Mouse (Mus musculus) ES-E14 (cell line): ENCODE measurements around the gene Smim26. TPM values are rescaled to one million over a fixed set of nuclear protein-coding genes. Genes with fewer than 3 reads are reported as not detected.
A peak's percentile ranks its signal among the peaks of the same experiment; 100 is the strongest.

Experiments used
- DNase-seq: peaks from one replicate; pipeline ENCODE4 v3.0.0-alpha.2; 2013; ENCODE audit warnings: low read depth, low spot score
- H3K27ac ChIP-seq: 2 replicates; pipeline ENCODE4 v1.5.1; 2012; ENCODE audit warnings: low read depth, mild to moderate bottlenecking, low read length, moderate library complexity, mixed read lengths; ENCODE audit not compliant: poor library complexity, insufficient read depth, severe bottlenecking
- H3K36me3 ChIP-seq: 2 replicates; pipeline ENCODE4 v1.6.1; 2012; ENCODE audit warnings: mild to moderate bottlenecking, low read length, moderate library complexity, mixed read lengths; ENCODE audit not compliant: control insufficient read depth, poor library complexity, insufficient read depth, severe bottlenecking
- H3K4me1 ChIP-seq, 2 experiments: fragments of 150-350 bp in 1 of 2; sonication (generic) in 1 of 2; 2 replicates each; pipeline ENCODE4 v1.6.1; 2012; ENCODE audit warnings: low read length in 2 of 2, mild to moderate bottlenecking in 1 of 2, mixed read lengths in 1 of 2; ENCODE audit not compliant: control insufficient read depth in 2 of 2, insufficient read depth in 2 of 2, poor library complexity in 1 of 2
- H3K4me3 ChIP-seq, 2 experiments: fragments of 150-350 bp in 1 of 2; sonication (generic) in 1 of 2; 2 replicates each; pipeline ENCODE4 v1.5.1; 2012; ENCODE audit warnings: low read length in 2 of 2, low read depth in 1 of 2, mild to moderate bottlenecking in 1 of 2, mixed read lengths in 1 of 2; ENCODE audit not compliant: insufficient read depth in 1 of 2, poor library complexity in 1 of 2, severe bottlenecking in 1 of 2
- H3K9ac ChIP-seq: 2 replicates; pipeline ENCODE4 v1.6.1; 2012; ENCODE audit warnings: low read depth, mild to moderate bottlenecking, low read length, mixed read lengths; ENCODE audit not compliant: poor library complexity, insufficient read depth, severe bottlenecking
- H3K9me3 ChIP-seq: fragments of 150-350 bp; sonication (generic); 2 replicates; pipeline ENCODE4 v1.6.1; 2012; ENCODE audit warnings: low read depth, mild to moderate bottlenecking, low read length; ENCODE audit not compliant: control insufficient read depth, insufficient read depth
- CHD2 ChIP-seq: IDR thresholded peaks from 2 replicates; pipeline ENCODE4 v1.6.1; 2014; ENCODE audit warnings: mild to moderate bottlenecking, low read depth, low read length, inconsistent platforms
- HCFC1 ChIP-seq: IDR thresholded peaks from 2 replicates; pipeline ENCODE4 v1.6.1; 2012; ENCODE audit warnings: low read length, inconsistent platforms, borderline replicate concordance; ENCODE audit not compliant: insufficient read depth
- MAFK ChIP-seq: IDR thresholded peaks from 2 replicates; pipeline ENCODE4 v1.6.1; 2014; ENCODE audit warnings: mild to moderate bottlenecking, low read depth, low read length, inconsistent platforms; ENCODE audit not compliant: insufficient read depth
- ZC3H11A ChIP-seq: IDR thresholded peaks from 2 replicates; pipeline ENCODE4 v1.6.1; 2012; ENCODE audit warnings: low read depth, mild to moderate bottlenecking, inconsistent platforms, low read length, borderline replicate concordance
- ZNF384 ChIP-seq: IDR thresholded peaks from 2 replicates; pipeline ENCODE4 v1.6.1; 2012; ENCODE audit warnings: low read depth, low read length, inconsistent platforms
- in situ Hi-C, 2 experiments: fragments of 600-800 bp; cut with MboI; formaldehyde crosslinking; loops; one replicate each; pipeline ENCODE4 v1.15.1; 2025; ENCODE audit warnings: low sequenced_read_pairs in 2 of 2, inconsistent platforms in 1 of 2; ENCODE audit not compliant: unreplicated experiment in 2 of 2
- total RNA-seq: library from RNA; depleted of rRNA; stranded (reverse); fragments of 300-350 nt; gene quantifications from 2 replicates; pipeline ENCODE4 v1.2.3, GENCODE M21; 2012; rRNA removed

Gene Smim26
- 35.6 and 35.7 TPM in 2 replicates for total RNA-seq

DNA sequence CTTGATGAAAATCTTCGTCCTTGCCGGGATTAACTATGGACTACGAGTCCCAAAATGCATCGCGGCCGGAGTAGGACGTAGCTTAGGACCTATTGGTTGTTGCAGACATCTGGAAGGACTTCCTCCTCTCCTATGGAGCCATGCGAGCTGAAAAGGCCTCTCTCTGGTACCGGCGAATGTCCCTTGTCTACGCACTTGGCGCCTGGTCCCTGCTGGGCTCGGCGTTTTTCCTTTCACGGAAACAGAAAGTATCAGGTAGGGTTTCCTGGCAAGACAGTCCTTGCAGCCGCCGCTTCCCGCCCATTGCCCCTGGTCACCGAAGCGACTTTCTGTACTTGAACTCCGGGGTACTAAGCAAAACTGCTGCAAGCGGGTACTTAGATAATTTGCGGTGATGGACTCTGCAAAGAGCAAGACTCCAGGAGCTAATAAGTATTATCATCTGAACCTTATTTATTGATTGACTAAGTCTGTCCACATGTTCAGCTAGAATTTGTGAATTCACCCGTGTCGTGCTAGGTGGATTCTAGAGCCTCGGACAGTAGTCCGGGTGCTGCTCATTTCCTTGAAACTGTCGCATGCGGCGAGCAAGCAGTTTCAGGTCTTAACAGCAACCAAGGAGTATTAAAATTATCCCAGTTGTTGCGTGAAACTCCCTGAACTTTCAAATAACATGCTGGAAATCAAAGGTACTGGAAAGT, at the start of gene Smim26:
Gene Smim26, plus strand, starts transcription at position 104 of the 701 bp plus-strand sequence.
- peak; percentile 63 for DNase-seq
- TF ChIP-seq ZNF384 (no peak), MAFK (no peak), ZC3H11A (no peak), HCFC1 (peak; percentile 90), CHD2 (no peak)
- no peaks in the 10 kb centered on the region for H3K9me3 ChIP-seq
- in situ Hi-C loops: no loop called here
- peaks cover 9% of the 10 kb centered on the region for H3K36me3 ChIP-seq
- H3K4me3 ChIP-seq: peak within 1 kb of the TSS; percentile 84 to 91
- peak within 1 kb of the TSS; percentile 86 for H3K9ac ChIP-seq
- no peak within 1 kb of the TSS for H3K27ac ChIP-seq
- H3K4me1 ChIP-seq: peaks cover 0 to 2% of the 10 kb centered on the region in 2 experiments; a peak in 1 of 4 replicates

DNA sequence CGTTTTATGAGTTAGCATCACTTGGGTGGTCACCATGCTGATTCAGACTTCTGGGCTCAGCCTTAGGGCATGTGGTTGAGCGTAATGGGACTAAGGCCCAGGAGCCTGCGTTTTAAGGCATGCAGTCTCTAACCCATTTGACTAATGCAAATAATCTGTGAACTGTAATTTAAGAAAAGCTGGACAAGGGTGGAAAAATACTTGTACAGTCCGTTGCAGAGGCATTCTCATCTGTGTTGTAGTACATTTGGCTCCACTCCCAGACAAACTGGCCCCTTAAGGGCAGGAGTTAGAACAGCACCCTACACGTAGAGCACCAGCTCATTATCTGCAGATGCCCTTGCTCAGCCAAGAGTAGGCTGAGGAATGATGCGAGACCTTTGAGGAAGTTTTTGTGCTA, 49.2 kb upstream of the Smim26 start:
- no peak for DNase-seq
- no peaks in the 10 kb centered on the region for H3K9me3 ChIP-seq

DNA sequence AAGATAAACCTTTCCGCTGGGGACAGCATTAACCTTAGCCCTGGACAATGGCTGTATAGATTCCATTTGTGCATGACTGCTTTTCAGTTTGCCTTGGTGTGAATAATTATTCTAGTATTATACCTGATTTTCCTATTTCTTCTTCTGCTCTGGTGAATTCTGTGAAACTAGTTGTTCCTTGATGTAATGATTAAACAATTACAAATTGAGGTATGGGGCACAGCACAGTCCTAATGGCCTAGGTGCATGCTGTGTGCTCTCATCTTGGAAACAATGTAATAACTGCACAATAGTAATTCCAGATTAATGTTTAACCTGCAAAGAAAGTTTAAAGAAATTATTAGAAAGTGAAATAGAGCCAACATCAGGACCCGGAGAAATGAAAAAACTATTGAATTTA, 48.8 kb upstream of the Smim26 start:
- no peak overlapping the region for H3K9ac ChIP-seq
- H3K9me3 ChIP-seq: no peaks in the 10 kb centered on the region
- TF ChIP-seq HCFC1: no peak
- no peak for TF ChIP-seq ZC3H11A
- no peak for TF ChIP-seq CHD2
- TF ChIP-seq ZNF384: no peak
- TF ChIP-seq MAFK: no peak
- peaks cover 7% of the 10 kb centered on the region for H3K36me3 ChIP-seq
- in situ Hi-C loops: no loop called here
- H3K4me3 ChIP-seq: no peak overlapping the region
- H3K27ac ChIP-seq: no peak overlapping the region
- no peaks in the 10 kb centered on the region for H3K4me1 ChIP-seq
- no peak for DNase-seq

More for the DNA sequence above, 49.2 kb upstream of the Smim26 start:
- H3K4me1 ChIP-seq: no peaks in the 10 kb centered on the region
- H3K36me3 ChIP-seq: peaks cover 7% of the 10 kb centered on the region
- in situ Hi-C loops: no loop called here
- TF ChIP-seq MAFK: no peak
- TF ChIP-seq HCFC1: no peak
- no peak for TF ChIP-seq CHD2
- no peak for TF ChIP-seq ZNF384
- TF ChIP-seq ZC3H11A: no peak
- H3K9ac ChIP-seq: no peak overlapping the region
- no peak overlapping the region for H3K27ac ChIP-seq
- no peak overlapping the region for H3K4me3 ChIP-seq

DNA sequence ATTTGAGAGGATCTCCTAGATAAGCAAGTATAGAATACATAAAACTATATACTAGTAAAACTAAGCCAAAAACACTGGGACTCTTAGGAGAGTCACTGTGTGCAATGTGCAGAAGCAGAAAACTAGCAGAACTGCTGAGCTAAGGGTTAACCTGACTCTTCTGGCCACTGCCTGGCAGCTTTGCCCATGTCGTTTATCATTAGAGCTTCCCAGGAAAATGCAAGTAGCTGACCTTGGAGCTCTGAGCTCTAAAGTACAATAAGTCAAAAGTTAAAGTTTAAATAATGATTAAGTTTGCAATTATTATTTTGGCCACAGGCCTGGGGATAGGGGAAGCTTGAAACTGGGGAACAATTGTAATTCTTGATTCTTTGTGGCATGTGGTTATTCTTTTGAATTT, 48.4 kb upstream of the Smim26 start:
- no peaks in the 10 kb centered on the region for H3K4me1 ChIP-seq
- no peak for TF ChIP-seq MAFK
- TF ChIP-seq ZNF384: no peak
- no peak for TF ChIP-seq CHD2
- TF ChIP-seq HCFC1: no peak
- H3K9ac ChIP-seq: no peak overlapping the region
- no peak overlapping the region for H3K4me3 ChIP-seq
- H3K27ac ChIP-seq: no peak overlapping the region
- no peak for DNase-seq
- no peaks in the 10 kb centered on the region for H3K9me3 ChIP-seq
- in situ Hi-C loops: no loop called here
- H3K36me3 ChIP-seq: peaks cover 7% of the 10 kb centered on the region

DNA sequence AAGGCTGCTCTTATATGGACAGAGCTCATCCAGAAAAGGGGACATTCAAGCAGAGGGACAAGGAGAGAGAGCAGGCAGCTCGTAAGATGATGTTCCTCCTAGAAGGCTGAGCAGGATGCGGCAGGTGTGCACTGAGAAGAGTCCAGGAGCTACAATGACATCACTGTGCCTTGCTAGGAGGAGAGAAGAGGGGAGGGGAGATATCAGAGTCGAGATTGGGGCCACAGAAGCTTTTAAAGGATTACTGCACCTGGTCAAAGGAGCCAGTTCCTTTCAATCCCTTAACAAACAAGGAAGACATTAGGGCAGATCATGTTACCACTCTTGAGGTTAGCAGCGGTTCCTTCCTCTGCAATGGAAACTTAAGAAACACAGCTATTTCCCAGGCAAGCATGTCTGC, 46.3 kb upstream of the Smim26 start:
- no peak for DNase-seq
- Histone ChIP-seq H3K4me3 (no peak overlapping the region), H3K9me3 (no peaks in the 10 kb centered on the region), H3K36me3 (peaks cover 7% of the 10 kb centered on the region), H3K27ac (no peak overlapping the region), H3K9ac (no peak overlapping the region), H3K4me1 (no peaks in the 10 kb centered on the region)
- TF ChIP-seq ZC3H11A: no peak
- no peak for TF ChIP-seq CHD2
- no peak for TF ChIP-seq ZNF384
- TF ChIP-seq MAFK: no peak
- TF ChIP-seq HCFC1: no peak
- in situ Hi-C loops: no loop called here
